Mouse (Mus musculus): ENCODE data around the gene Hpn. TPM values are rescaled to one million over a fixed set of nuclear protein-coding genes. Genes with fewer than 3 reads are reported as not detected.

Hpn gene
- total RNA-seq, 4 experiments from 2014 or later, result 15.2 to 21.0 (median 17.7) TPM

DNA sequence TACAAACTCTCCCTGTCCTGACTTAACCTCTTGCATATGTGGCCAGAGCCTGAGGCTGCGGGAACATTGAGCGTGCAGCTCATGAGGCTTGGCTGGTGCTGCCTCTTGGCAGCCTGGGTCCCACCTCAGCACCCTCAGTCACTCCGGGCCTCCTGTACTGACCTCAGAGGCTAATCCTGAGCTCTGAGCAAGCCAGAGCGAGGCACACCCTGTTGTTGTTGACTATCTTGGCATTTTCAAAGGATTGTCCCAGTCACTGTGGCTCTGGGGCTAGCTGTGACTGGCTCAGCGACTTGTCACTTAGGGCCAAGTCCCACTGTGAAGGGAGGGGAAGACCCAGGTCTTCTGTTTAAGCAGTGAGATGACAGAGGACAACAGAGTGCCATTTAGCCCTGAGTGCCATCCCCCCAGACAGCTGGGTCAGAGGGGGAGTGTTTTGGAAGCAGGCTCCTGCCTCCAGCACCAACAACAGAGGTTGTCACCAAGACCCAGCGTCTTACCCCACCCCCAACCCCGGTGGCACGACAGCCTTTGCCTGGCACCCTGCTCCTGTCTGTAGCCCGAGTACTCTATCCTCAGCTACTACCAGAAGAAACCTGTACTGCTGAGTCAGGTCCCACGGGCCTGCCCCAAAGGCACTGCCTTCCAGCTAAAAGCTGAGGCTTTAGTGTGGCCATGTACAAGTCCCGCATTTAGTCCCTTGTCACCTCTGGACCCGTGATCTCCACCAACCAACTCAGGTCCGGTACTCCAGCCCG is 32.1 kb downstream of the Hpn start:
- peak; percentile 80 to 83 for DNase-seq (ENCODE audit: low spot score in 2 of 2)

DNA sequence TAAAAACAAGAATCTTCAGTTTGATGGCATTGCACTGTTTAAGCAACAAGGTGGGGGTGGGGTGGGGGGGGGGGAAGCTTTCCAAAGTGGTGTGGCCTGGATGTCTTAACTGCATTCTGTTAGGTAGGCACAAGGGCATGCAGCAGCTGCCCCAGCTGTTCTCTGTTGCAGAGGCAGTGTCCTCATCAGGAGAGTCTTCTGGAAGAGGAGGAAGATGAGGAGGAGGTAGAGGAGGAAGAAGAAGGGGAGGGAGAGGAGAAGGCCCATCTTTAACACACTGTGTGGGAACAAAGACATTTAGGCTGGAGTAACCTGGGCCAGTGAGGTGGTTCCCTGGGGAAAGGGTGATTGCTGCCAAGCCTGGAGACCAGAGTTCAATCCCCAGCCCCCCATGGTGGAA is 33.0 kb downstream of the Hpn start:
- no peak for DNase-seq (ENCODE audit: low spot score in 2 of 2)

DNA sequence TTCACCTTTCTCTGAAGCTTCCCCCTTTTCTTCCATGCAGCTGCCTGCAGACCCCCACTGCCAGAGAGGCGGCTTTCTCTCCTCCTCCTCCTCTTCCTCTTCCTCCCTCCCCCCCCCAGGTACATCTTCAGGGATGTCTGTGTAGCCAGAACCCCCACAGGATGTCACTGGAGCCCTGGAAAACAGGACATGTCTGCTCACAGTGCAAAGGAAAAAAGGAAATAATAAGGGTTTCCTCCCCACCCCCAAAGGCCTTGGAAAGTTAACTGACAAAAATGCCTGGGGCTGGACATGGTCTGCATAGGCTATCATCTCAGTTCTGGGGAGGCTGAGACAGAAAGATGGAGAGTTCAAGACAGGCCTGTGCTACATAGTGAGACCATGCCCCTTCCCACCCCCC is 34.0 kb downstream of the Hpn start:
- no peak for DNase-seq (ENCODE audit: low spot score in 2 of 2)

DNA sequence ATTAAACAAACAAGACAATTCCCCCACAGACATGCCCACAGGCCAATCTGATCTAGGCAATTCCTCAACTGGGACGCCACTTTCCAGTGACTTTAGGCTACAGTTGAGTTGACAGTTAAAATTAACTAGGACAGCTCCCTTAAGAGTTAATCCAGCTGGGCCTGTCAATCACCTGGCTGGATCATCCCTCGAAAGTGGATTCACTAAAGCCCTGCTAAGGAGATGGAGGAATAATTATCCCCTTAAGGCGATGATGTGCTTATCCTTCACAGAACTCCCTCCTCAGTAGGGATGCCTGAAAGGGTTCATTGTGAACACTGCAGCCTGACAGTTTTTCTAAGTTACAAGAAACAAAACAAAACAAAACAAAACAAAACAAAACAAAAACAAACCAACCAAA is 34.5 kb downstream of the Hpn start:
- no peak for DNase-seq (ENCODE audit: low spot score in 2 of 2)

DNA sequence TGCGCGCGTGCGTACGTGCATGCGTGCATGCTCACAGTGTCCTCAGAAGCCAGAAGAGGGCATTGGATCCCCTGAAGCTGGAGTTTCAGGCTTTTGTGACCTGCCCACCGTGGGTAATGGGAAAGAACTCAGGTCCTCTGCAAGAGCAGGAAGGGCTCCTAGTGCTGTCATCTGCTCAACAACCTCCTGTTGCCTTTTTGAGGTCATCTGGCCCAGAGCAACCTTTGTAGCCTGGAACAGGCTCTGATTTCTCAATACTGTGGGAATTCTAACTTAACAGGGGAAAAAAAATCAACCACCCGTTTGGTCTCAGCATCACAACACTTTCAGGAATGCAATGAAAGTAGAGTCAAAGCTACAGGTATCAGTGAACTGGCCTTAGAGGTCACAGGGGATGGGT is 35.4 kb downstream of the Hpn start:
- no peak for DNase-seq (ENCODE audit: low spot score in 2 of 2)

DNA sequence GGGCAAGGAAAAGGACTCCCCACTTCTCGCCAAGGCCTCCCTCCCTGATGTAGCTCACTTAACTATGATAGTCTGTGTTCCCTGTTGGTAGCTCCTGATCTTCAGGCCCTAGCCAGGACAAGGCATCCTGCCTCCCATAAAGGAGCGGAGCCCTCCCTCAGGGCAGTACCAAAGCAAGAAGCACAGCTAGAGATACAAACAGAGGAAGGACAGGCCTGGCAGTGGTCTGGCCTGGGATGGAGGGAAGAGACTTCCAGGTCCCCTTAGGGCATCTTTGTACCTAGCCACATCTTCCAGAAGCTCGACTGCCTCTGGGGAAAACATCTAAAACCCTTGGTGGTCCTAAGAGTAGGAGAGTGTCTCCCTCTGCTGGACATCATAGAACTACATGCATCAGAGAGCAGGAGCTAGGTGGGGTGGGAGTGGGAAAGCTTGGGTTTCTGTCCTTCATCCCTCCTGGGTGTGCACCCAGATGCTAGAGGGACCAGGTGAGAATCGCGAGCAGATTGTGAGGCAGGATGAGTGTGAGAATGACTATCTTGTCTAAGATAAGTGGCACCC is 37.1 kb downstream of the Hpn start:
- DNase-seq (ENCODE audit: low spot score in 2 of 2), result no peak

DNA sequence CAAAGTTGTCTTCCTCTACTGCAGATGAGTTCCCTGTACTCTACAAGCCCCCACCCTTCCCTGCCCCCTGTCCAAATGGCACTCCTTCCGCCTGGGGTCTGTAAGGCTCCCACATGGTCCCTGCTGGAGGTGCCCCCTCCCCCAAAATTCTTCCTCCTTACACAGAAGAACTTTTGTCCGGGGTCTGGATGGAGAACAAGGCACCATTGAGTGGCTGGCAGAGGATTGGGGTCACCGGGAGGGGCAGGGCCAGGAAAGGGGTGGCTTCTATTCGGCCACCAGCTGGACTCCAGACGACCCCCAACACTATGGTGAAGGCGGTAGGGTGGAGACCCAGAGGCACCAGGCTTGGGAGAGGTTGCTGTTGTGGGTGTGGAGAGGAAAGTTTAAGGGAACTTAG is 37.6 kb downstream of the Hpn start:
- no peak for DNase-seq (ENCODE audit: low spot score in 2 of 2)

DNA sequence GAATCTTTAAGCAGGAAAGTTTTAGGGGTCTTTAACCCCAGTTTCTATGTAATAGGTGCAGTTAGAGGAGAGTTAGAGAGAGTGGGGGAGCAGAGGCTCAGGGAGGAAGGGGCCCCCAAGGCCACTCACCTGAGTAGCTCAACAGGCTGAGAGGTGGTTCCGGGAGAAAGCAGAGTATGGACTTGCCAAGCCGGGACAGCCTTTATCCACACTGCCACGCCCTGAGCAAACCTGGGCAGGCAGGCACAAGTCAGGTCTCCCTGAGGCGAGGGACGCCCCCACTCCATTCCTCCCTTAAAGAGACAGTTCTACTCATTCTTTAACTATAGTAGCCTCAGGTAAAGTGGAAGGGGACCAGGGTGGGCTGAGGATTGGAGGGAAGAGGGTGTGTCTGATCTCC is 38.6 kb downstream of the Hpn start, which contains the start of gene Fxyd3:
TSS of gene Fxyd3 (minus strand) at position 213 of the 400 bp plus-strand sequence.
- DNase-seq (ENCODE audit: low spot score in 2 of 2), result no peak

DNA sequence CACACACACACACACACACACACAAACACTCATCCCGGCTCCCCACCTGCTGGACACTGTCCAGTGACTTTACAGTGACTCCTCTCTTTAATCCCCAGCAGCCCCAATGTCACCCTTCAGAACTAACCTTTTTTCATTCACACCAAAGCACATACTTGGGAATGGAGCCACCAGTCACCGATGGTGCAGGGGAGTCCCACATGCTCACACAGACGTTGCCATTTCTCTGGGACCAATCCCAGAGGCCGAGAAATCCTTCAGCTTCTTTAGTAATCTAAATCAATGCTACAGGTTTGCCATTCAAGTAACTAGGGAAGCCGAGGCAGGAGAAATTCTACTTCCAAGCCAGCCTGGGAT is 40.4 kb downstream of the Hpn start:
- no peak for DNase-seq (ENCODE audit: low spot score in 2 of 2)

DNA sequence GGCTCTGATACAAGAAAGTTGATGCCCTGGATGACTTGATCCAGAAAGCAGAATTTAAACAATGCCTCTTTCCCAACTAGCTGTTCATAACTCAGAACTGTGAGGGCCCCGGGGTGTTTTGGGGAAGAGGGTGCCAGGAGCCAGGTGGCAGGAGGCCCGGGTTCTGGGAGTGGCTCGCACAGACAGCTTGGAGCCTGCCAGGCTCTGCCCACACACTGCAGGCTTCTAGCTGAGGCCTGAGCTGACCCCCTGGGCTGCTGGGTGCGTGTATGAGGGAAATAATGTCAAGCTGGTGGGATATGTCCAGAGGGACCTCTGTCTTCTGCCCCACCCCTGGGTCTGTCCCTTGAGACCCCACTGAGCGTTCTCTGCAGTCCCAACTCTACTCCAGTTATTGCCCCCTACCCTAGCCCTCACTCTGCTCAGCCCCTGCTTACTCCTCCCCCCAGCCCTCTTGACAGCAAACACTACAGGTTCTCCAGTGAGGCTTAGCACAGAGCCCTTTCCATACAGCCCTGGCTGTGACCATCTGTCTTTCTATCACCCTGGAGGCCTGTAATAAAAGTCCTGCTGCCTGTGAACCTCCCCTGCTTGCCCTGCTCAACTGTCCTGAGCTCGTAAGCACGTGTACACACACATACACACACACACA is 40.9 kb downstream of the Hpn start:
- no peak for DNase-seq (ENCODE audit: low spot score in 2 of 2)

DNA sequence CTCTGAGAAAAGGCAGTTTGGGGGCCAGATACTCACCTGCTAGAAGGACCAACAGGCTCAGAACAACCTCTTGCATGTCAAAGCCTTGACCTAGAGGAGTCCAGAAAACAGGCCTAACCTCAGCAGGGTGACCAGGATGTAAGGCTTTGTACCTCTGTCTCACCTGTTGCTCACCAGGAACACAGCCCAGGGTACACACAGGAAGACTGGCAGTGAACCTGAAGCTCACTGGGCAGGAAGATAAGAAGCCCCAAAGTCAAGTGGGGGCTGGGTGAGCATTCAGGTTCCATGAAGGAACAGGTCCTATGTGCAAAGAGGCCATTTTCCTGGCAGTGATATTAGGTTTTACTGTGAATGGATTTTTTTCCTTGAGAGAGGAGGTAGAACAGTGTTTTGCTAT is 41.5 kb downstream of the Hpn start:
- no peak for DNase-seq (ENCODE audit: low spot score in 2 of 2)

DNA sequence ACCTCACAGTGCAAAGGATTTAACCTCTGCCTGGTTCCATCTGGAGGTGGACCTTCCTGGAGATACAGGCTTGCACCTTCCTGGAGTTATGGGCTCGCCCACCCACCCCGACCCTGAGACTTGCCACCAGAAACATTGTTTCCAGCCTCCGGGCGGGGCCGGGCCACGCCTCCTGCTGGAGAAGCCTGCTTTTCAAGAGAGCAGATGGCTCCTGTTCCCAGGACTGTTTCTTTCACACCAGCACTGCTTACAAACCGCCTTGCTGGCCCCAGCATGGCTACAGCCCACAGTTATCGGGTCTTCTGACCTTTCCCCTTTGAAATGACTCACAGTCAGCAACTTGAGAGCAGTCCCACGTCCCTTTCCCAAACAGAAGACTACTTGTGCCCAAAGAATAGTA is 42.8 kb downstream of the Hpn start:
- no peak for DNase-seq (ENCODE audit: low spot score in 2 of 2)

DNA sequence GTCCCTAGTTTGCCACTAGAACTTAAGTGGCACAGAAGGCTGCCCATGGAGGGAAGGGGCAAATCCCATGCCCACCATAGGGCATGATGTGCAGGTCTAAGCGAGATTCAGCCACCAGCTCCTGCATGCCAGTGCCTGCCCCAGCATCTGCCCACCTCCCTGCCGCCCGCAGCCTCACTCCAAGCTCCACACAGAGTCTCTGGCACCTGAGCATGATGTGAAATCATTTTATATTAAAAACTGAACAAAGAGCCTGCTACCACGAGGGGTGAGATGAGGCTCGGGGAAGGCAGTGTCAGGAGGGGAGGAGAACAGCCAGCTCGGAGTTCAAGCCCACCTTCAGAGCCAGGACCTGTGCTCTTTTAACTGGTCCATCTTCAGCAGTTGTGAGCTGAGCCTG is 44.8 kb downstream of the Hpn start:
- DNase-seq (ENCODE audit: low spot score in 2 of 2), result no peak

DNA sequence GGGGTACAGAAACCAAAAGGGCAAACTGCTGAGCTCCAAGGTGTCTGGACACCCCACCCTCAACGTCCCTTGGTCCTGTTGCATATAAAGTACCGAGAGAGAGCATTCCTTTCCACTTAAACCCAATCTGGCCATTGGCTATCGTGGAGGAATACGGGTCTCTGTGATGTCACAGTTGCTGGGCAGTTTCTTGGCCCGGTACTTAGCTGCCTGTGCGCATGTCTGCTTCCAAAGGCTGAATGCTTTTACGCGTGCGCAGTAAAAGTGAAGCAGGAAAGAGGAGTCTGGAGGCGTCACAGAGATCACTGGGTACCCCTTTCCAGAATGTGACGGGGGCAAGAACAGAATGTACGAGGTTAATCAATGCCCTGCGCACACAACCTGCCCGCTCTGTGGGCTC is 45.6 kb downstream of the Hpn start:
- no peak for DNase-seq (ENCODE audit: low spot score in 2 of 2)

DNA sequence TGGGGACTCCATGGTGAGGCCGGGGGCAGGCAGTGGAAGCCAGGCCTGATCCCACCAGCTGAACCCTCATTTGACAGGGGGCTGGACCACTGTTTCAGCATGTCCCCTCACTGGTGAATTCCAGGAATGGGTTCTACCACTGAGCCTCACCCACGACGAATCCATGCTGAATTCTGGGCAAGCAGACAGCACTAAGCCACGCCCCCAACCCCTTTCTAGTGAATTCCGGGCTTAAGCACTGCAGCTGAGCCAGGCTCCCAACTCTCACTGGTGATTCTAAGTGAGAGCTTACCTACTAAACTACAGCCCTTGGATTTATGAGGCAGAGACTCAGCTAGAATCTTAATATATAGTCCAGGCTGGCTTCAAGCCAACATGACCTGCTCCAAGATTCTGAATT is 47.3 kb downstream of the Hpn start:
- DNase-seq (ENCODE audit: low spot score in 2 of 2), result no peak

DNA sequence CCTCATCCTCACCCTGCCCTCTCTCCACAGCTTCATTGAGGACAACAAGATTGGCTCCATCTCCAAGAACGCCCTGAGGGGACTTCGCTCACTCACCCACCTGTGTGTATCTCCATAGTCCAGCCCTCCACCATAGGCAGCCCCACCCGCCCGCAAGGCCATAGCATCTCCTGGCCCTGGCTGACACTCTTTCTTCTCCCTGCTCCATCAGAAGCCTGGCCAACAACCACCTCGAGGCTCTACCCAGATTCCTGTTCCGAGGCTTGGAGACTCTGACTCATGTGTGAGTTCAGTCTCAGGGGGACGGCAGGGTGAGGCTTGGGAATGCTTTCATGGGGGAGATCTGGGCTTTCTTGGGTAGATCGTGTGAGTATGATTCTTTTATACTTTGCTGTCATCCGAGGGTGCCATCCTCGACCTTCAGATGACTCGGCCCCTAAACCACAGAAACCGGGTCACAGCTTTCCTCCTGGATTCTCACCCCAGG is 52.0 kb downstream of the Hpn start:
- no peak for DNase-seq (ENCODE audit: low spot score in 2 of 2)

DNA sequence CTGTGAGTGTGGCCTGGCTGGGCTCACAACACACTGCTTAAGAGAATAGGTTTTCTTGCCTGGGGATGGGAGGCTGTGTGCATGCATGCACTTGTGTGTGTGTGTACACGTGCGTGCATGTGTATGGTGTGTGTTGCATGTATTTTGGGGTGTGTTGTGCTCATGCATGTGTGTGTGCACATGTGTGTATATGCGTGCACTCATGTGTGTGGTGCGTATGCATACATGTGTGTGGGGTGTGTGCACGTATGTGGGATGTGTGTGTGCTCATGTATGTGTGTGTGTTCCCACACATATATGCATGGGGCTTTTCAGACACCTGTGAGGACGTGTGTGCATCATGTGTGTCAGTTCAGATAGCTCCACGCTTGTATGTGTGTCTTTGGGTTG is 54.5 kb downstream of the Hpn start:
- DNase-seq (ENCODE audit: low spot score in 2 of 2), result no peak

DNA sequence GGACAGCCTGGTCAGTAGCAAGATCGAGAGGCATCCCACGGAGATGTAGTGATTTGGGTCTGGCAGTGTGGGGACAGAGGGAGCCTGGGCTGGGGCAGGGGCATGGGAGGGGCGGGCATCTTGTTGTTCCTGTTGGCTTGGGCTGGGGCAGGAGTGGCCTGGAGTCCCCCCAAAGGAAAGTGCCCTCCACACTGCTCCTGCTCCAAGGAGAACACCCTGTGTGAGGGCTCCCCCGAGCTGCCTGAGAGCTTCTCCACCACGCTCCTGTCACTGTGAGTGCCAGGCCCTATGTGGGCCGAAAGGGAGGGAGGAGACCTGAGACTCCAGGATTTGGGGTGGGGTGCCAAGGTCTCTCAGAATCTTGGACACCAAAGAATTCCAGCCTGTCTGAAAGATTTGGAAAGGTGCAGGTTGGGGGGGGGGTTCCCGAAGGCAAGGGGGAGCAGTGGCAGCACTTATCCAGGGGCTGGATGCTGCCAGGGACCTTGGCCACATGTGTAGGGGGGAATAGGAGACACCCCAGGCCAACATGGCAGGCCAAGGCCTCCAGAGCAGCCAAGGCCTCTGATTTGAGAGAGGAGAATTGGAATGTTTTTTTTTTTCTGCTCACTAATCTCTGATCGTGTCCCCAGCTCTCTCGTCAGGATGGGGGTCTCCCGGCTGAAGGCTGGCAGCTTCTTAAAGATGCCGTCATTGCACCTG is 55.0 kb downstream of the Hpn start:
- DNase-seq (ENCODE audit: low spot score in 2 of 2), result no peak

DNA sequence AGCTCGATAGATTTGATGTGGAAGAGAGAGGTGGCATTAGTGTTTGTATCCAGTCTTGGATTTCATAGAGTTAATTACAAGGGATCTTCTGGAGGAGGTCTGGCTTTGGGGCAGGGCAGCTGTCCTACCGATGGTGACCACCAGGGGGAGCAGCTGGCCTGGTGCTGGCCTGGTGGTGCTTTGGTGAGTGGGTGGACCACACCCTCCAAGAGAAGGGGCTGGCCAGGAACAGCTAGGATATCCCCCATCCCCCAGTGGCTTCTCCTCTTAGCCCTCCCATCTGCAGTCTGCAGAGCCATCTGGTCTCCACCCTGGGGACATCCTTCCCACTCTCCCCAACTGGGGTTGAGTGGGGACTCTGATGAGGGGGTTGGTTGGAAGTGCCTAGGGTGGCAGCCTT is 56.0 kb downstream of the Hpn start, which contains the start of gene Lgi4:
TSS of gene Lgi4 (plus strand) at position 235 of the 400 bp plus-strand sequence.
- peak; percentile 91 to 92 for DNase-seq (ENCODE audit: low spot score in 2 of 2)

DNA sequence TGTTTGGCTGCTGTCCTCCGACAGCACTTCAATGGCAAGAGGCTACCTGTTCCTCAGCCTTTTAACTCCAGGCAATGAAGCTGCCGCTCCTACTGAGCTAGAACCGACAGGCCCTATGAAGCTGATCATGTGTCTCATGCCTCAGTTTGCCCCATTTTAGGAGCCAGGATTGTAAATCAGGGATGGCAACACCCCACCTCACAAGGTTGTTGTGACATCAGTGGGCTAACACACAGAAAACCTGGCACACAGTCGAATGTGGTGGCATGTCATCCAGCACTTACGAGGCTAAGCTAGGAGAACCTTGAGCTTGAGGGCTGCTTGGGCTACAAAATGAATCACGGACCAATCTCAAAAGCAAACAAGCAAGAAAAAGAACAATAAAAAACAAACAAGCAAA is 56.9 kb downstream of the Hpn start:
- DNase-seq (ENCODE audit: low spot score in 2 of 2), result no peak

DNA sequence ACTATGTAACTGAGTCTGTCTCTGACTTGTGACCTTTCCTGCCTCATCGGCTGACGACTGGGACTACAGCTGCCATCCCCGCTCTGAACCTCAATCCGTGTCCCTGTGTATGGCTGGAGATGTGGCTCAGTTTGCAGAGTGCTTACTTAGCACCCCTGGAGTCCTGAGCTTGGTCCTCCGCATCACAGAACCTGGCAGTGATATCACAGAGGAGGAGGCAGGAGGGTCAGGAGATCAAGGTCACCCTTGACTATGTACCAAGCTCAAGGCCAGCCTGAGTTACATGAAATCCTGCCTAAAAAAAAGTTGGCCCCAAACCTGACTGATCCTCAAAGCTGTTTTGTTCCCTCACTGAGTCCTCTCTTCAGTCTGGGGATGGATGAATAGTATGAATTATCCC is 57.4 kb downstream of the Hpn start:
- no peak for DNase-seq (ENCODE audit: low spot score in 2 of 2)

DNA sequence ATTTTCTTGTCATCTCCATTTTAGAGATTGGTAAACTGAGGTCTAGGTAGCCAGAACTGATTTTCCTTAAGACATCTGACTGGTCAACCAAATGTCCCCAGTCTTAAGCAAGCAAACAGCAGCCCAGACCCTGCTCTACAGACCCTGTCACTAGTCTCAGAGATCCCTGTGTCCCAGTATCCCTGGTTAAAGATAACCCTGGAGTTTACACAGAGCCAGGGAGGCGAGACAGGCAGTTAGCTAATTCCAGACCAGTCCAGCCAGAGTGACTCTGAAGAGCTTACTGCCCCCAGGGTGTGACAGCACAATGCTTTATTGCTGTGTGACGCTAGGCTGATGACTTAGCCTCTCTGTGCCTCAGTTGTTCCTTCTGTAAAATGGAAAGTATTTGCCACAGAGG is 58.0 kb downstream of the Hpn start, which contains the start of gene Fxyd1:
TSS of gene Fxyd1 (minus strand) at position 129 of the 400 bp plus-strand sequence.
- no peak for DNase-seq (ENCODE audit: low spot score in 2 of 2)
